Mouse (Mus musculus) testis, adult 2 months (tissue): ENCODE measurements at regions not wholly inside any gene's neighbourhood (a gene's known extent, or its start where the extent isn't known, plus 50 kb on each side); places are given as distances from the start of the nearest gene placed in this dataset.

Source experiments
- CTCF ChIP-seq: fragments of 200-500 bp; IDR thresholded peaks from 2 replicates; pipeline ENCODE4 v1.5.1; 2012; ENCODE audit warnings: low read depth, mild to moderate bottlenecking, inconsistent platforms, low read length, moderate library complexity; ENCODE audit not compliant: control insufficient read depth, insufficient read depth, insufficient replicate concordance
- POLR2A ChIP-seq: fragments of 200-500 bp; IDR thresholded peaks from 2 replicates; pipeline ENCODE4 v1.6.1; 2012; ENCODE audit warnings: low read depth, mild to moderate bottlenecking, inconsistent platforms, low read length, moderate library complexity; ENCODE audit not compliant: control insufficient read depth

DNA sequence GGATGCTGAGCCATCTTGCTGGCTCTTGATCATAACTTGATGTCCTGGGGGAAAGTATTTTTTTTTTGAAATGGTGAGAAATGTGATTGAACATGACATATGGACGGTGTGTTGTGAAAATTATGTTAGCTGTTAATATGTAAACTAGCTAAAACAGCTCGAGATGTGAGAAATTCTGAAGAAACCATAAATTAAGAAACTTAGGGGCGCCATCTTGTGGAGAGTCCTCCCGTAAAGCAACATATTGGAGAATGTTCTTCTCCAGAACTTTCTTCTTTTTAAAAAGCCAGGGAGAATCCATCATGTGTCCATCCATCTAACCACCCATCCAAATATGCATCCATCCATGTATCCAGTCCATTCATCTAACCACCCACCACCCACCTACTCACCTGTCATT, 158.7 kb upstream of the Eif4g2 start:
- TF ChIP-seq POLR2A (no peak), CTCF (no peak)
